Mouse (Mus musculus) heart, postnatal 0 days (tissue): ENCODE measurements around the gene Tgif2. TPM values are rescaled to one million over a fixed set of nuclear protein-coding genes. Genes with fewer than 3 reads are reported as not detected.
"Not testable (repeated sequence)": the region's sequence is repeated elsewhere in the genome, so short reads cannot be mapped to it uniquely, and the experiment has no call there.

Experiments
- ATAC-seq: fragments of 200-750 bp; cut with Nextera tagmentation; 2 replicates; pipeline ENCODE4 v1.8.0; 2017; ENCODE audit warnings: low read depth, moderate number of reproducible peaks, moderate library complexity; ENCODE audit not compliant: insufficient read depth
- DNase-seq: peaks from one replicate; pipeline ENCODE4 v3.0.0-alpha.2; 2016; ENCODE audit warnings: low spot score
- H3K27ac ChIP-seq: fragments of 300-500 bp; sonication (generic); 2 replicates; pipeline ENCODE4 v1.5.1; 2014; ENCODE audit warnings: low read depth, mild to moderate bottlenecking
- H3K27me3 ChIP-seq: fragments of 300-500 bp; sonication (generic); 2 replicates; pipeline ENCODE4 v1.6.1; 2014; ENCODE audit warnings: low read length, mixed read lengths; ENCODE audit not compliant: control insufficient read depth, insufficient read depth
- H3K36me3 ChIP-seq: fragments of 300-500 bp; sonication (generic); replicated peaks from 2 replicates; pipeline ENCODE4 v1.6.1; 2014; ENCODE audit warnings: low read length, mixed read lengths; ENCODE audit not compliant: control insufficient read depth, insufficient read depth
- H3K4me1 ChIP-seq: fragments of 300-500 bp; sonication (generic); 2 replicates; pipeline ENCODE4 v1.6.1; 2014; ENCODE audit warnings: antibody characterized with exemption; ENCODE audit not compliant: control insufficient read depth, insufficient read depth
- H3K4me2 ChIP-seq: fragments of 300-500 bp; sonication (generic); 2 replicates; pipeline ENCODE4 v1.6.1; 2014; ENCODE audit warnings: low read depth, mild to moderate bottlenecking, low read length, moderate library complexity
- H3K4me3 ChIP-seq: fragments of 300-500 bp; sonication (generic); 2 replicates; pipeline ENCODE4 v1.5.1; 2014; ENCODE audit warnings: low read depth, low read length
- H3K9ac ChIP-seq: fragments of 300-500 bp; sonication (generic); replicated peaks from 2 replicates; pipeline ENCODE4 v1.6.1; 2014; ENCODE audit warnings: low read depth, low read length, mixed read lengths
- H3K9me3 ChIP-seq: fragments of 300-500 bp; sonication (generic); replicated peaks from 2 replicates; pipeline ENCODE4 v1.6.1; 2016; ENCODE audit warnings: low read length; ENCODE audit not compliant: control insufficient read depth
- CTCF ChIP-seq: IDR thresholded peaks from 2 replicates; pipeline ENCODE4 v1.5.1; 2016; ENCODE audit warnings: antibody characterized with exemption, control low read depth, low read depth
- EP300 ChIP-seq: IDR thresholded peaks from 2 replicates; pipeline ENCODE4 v1.6.1; 2016; ENCODE audit warnings: antibody characterized with exemption, low read depth
- WGBS: fragments of 180-500 bp; shearing (Covaris S2); extraction: QIAGEN DNeasy Blood & Tissue Kit; methylation state at CpG from one replicate; pipeline ENCODE4 v1.1.7; 2014; 5-methylcytosine and 5-hydroxymethylcytosine counted together
- polyA plus RNA-seq: library from polyadenylated mRNA; unstranded; fragments of >200 nt; fragmentation: Nextera tagmentation; extraction: Ambion mirVana; gene quantifications from 2 replicates; pipeline ENCODE4 v1.2.1, GENCODE M21; 2015
- total RNA-seq: library from RNA; depleted of rRNA; stranded (reverse); fragments of >200 nt; gene quantifications from 2 replicates; pipeline ENCODE4 v1.2.3, GENCODE M21; 2014; ENCODE audit warnings: low replicate concordance

Tgif2 gene
- total and polyA plus RNA-seq, 2 experiments from 2014 or later = 14.6 to 19.7 TPM

GRCm38 (mm10) chr2:156853999-156854771 is 14.4 kb downstream of the Tgif2 start:
- H3K4me3 ChIP-seq, H3K9ac ChIP-seq, H3K4me1 ChIP-seq, ATAC-seq, H3K9me3 ChIP-seq, H3K4me2 ChIP-seq, H3K27me3 ChIP-seq, H3K27ac ChIP-seq: not testable (repeated sequence)
- peak; percentile 53 for DNase-seq
- peaks cover 28% of the 10 kb centered on the region for H3K36me3 ChIP-seq
- TF ChIP-seq CTCF = peak; percentile 65
- WGBS = 48% methylated on average over 13 of the region's 13 CpGs

DNA sequence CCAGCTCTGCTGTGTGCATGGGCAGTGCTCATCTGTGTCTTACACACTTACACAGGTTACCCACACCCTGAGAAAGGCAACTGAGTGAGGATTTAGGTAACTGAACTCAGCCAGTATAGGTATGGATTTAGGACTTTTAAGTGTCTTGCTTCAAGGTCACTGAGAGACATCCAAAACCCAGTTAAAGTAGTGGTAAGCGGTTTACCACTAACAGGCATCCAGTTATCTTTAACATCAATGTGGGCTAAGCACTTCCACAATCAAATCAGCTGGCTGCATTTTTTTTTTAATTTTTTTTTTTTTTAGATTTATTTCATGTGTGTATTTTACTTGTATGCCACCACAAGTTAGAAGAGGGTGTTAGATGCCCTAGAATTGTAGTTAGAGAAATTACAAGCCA is 16.5 kb downstream of the Tgif2 start:
- H3K27ac ChIP-seq = no peak overlapping the region
- 0 out of 2 replicates have a peak, but pooled peaks cover 6% of the 10 kb centered on the region for H3K4me1 ChIP-seq
- peaks cover 10% of the 10 kb centered on the region; the same call in 1 of the 2 replicates for H3K36me3 ChIP-seq
- H3K27me3 ChIP-seq = no peaks in the 10 kb centered on the region
- no peak overlapping the region for H3K4me3 ChIP-seq
- no peak for TF ChIP-seq EP300
- no peak for TF ChIP-seq CTCF
- WGBS = 88% methylated on average over 1 of the region's 1 CpGs
- DNase-seq = no peak
- no peak for ATAC-seq
- no peak overlapping the region for H3K9ac ChIP-seq
- H3K9me3 ChIP-seq = no peaks in the 10 kb centered on the region
- H3K4me2 ChIP-seq = no peak overlapping the region

DNA sequence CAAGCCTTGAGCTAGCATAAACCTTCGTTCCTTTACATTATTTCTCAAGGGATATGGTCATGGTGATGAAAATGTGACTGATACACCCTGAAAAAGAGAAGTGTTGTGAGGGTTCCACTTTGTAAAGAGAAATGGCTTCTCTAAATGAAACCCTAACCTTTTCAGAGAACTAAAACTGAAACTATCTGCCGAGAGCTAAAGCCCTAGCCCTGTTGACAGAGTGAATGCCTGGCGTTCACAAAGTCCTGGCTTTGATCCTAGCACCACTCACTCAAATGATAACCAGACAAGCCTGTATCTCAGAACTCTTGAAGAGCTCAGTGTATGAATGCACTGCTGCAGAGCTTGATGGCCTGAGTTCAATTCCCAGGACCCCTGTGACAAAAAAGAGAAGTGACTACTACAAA is 17.6 kb downstream of the Tgif2 start:
- no peak for ATAC-seq
- peak overlapping the region; percentile 68 for H3K27ac ChIP-seq

GRCm38 (mm10) chr2:156857835-156858234 is 18.0 kb downstream of the Tgif2 start, which contains the start of gene 4930518I15Rik:
Gene 4930518I15Rik, minus strand, starts transcription at chr2:156857946.
- H3K27ac ChIP-seq = peak within 1 kb of the TSS; percentile 68
- 92% methylated on average over 2 of the region's 2 CpGs for WGBS
- peak within 1 kb of the TSS; percentile 23 for H3K4me3 ChIP-seq
- no peaks in the 10 kb centered on the region for H3K9me3 ChIP-seq
- H3K4me2 ChIP-seq = peak within 1 kb of the TSS; percentile 48
- no peak for DNase-seq
- 0 out of 2 replicates have a peak, but pooled peaks cover 10% of the 10 kb centered on the region for H3K4me1 ChIP-seq
- peak within 1 kb of the TSS; percentile 22; the same call in 1 of the 2 replicates for H3K9ac ChIP-seq
- no peak for ATAC-seq
- H3K36me3 ChIP-seq = no peaks in the 10 kb centered on the region
- TF ChIP-seq CTCF (no peak), EP300 (no peak)
- no peaks in the 10 kb centered on the region for H3K27me3 ChIP-seq

More for the DNA sequence above, 17.6 kb downstream of the Tgif2 start:
- Histone ChIP-seq H3K9me3 (no peaks in the 10 kb centered on the region), H3K4me1 (0 out of 2 replicates have a peak, but pooled peaks cover 10% of the 10 kb centered on the region), H3K9ac (peak overlapping the region; percentile 22; the same call in 1 of the 2 replicates), H3K4me3 (peak overlapping the region; percentile 23), H3K36me3 (no peaks in the 10 kb centered on the region), H3K27me3 (no peaks in the 10 kb centered on the region), H3K4me2 (peak overlapping the region; percentile 48)
- TF ChIP-seq EP300 (no peak), CTCF (no peak)
- WGBS = 24% methylated on average over 3 of the region's 3 CpGs
- DNase-seq = peak; percentile 63

DNA sequence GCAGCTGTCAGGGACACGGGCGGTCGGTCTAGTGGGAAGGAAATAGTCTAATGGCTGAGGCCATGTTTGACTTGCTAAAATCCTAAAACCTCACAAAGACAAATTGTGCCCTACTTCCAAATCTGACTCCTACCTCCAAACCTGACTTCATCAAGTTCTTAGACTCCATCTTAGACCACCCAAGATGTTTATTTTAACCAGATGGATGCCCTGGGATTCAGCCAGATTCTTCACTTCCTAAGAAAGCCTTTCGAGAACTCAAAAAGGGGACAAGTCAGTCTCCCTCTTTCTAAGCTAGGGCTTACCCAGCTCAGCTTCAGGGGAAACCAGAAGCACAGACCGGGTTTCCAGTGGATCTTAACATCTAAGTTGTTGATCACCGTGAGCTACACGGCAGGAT is 18.9 kb downstream of the Tgif2 start:
- Histone ChIP-seq H3K4me1 (peaks cover 10% of the 10 kb centered on the region; the same call in 1 of the 2 replicates), H3K4me2 (no peak overlapping the region), H3K9ac (no peak overlapping the region), H3K9me3 (no peaks in the 10 kb centered on the region), H3K36me3 (no peaks in the 10 kb centered on the region), H3K27me3 (no peaks in the 10 kb centered on the region), H3K4me3 (no peak overlapping the region), H3K27ac (no peak overlapping the region)
- ATAC-seq = no peak
- no peak for DNase-seq
- 79% methylated on average over 7 of the region's 7 CpGs for WGBS
- TF ChIP-seq EP300 = no peak
- TF ChIP-seq CTCF = no peak
